Mouse (Mus musculus) spleen, postnatal 36 days (tissue): ENCODE results near the gene Mfge8.

Source experiments
- DNase-seq, 2 experiments: peaks; one replicate each; pipeline ENCODE4 v3.0.0; 2022; ENCODE audit warnings: low spot score in 2 of 2, mixed read lengths in 1 of 2

Gene Mfge8

DNA sequence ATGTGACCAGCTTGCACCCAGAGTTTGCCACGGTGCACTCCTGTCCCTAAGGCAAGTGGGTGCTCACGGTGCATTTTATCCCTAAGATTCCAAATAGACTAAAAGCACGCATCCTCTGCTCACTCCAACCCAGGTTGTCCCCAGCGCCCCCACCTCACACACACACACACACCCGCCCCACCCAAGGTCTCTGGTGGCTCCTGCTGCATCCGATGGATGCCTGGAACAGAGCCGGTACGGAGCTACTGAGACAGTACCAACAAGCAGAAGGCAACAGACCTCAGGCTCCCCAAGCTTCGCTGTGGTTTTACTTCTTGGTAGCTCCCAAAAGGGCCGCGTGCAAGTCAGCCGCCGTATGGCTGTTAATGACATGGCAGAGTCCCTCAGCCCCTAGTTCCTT is 18.5 kb downstream of the Mfge8 start:
- no peak for DNase-seq

DNA sequence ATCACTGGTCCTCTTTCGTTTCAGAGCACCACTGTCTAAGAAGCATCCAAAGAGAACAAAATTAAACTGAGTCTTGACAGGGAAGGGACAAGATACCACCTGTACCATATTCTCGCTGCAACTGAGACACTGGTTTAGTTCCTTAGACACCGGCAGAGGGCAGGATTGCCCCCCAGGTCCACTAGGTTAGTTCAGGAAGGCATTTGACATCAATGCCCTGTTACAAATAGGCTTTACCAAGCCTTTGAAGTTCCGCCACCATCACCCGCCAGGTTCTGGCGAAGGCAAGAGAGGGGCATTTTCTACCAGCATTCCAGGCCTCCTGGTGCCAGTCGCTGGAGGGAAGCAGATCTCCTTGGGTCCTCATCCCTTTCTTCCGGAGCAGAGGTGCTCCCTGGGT is 19.0 kb downstream of the Mfge8 start:
- no peak for DNase-seq

GRCm38 (mm10) chr7:79123465-79123864 is 25.4 kb downstream of the Mfge8 start:
- no peak for DNase-seq

- DNase-seq: no peak
Observed at GRCm38 (mm10) chr7:79113848-79114247, 35.0 kb downstream of the Mfge8 start.

DNA sequence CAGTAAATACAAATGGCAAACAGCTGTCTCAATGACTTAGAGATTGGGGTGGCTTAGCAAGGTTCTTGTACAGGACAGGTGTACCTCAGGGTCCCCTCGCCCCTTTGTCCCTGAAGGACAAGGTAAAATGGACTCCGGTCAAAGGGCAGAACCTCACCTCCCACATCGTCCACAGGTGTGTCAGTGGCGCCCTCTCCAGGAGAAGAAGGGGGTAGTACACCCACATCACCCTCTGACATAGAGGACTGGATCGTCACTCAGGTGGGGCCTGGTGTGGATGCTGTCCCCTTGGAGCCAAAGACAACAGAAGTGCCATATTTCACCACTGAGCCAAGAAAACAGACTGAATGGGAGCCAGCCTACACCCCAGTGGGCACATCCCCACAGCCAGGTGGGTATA is 52.4 kb downstream of the Mfge8 start:
- DNase-seq: no peak

GRCm38 (mm10) chr7:79089111-79089510 is 59.7 kb downstream of the Mfge8 start:
- DNase-seq: no peak
